16 mouse cellular contexts compared by ENCODE assay signal in genomic region chr10:122081352-122081751, GRCm38 (mm10).
"Had no signal": no experiment of that assay in that cellular context is flagged by ENCODE, and none has a peak within 500 bp of the region (broad histone marks: within the 10 kb centered on the region; RNA-seq: fewer than 3 reads in every experiment).

No protein-coding gene starts in this region.

- DNase-seq: retina, postnatal 1 day; right cerebral cortex, adult 18-20 months; right cerebral cortex, postnatal 14 days; right cerebral cortex, postnatal 25 days; right cerebral cortex, postnatal 4 days; spleen, adult 18-20 months; thymus, adult 18-20 months; thymus, adult 2 months; thymus, postnatal 14 days; thymus, postnatal 25 days; thymus, postnatal 36 days; thymus, postnatal 4 days had no signal

- H3K4me3 ChIP-seq: neural tube, embryonic 13.5 days; neural tube, embryonic 15.5 days; stomach, embryonic 15.5 days had no signal

- H3K9ac ChIP-seq: neural tube, embryonic 13.5 days; neural tube, embryonic 15.5 days; stomach, embryonic 15.5 days had no signal

- H3K27ac ChIP-seq: neural tube, embryonic 13.5 days; neural tube, embryonic 15.5 days; stomach, embryonic 15.5 days; stomach, postnatal 0 days had no signal

- H3K4me1 ChIP-seq: neural tube, embryonic 13.5 days; neural tube, embryonic 15.5 days; stomach, embryonic 15.5 days had no signal

- H3K27me3 ChIP-seq: neural tube, embryonic 13.5 days; neural tube, embryonic 15.5 days; stomach, embryonic 15.5 days had no signal

- H3K9me3 ChIP-seq: neural tube, embryonic 15.5 days; stomach, embryonic 15.5 days had no signal

- H3K4me2 ChIP-seq: neural tube, embryonic 13.5 days; neural tube, embryonic 15.5 days; stomach, embryonic 15.5 days had no signal

- H3K36me3 ChIP-seq: stomach, embryonic 15.5 days had no signal
